Mouse (Mus musculus) G1E-ER4 (cell line): ENCODE data around the gene Gm6408. TPM values are rescaled to one million over a fixed set of nuclear protein-coding genes. Genes with fewer than 3 reads are reported as not detected.
"Not testable (repeated sequence)": the region's sequence is repeated elsewhere in the genome, so short reads cannot be mapped to it uniquely, and the experiment has no call there.

Experiments
- GATA1 ChIP-seq: IDR thresholded peaks from one replicate; pipeline ENCODE4 v1.8.0; 2012; ENCODE audit warnings: low read length, inconsistent platforms
- polyA plus RNA-seq: library from polyadenylated mRNA; stranded (reverse); fragments of >175 nt; gene quantifications from 2 replicates; pipeline ENCODE4 v1.2.3, GENCODE M21; 2012

The Gm6408 gene
- polyA plus RNA-seq, 1 experiment, result not detected

DNA sequence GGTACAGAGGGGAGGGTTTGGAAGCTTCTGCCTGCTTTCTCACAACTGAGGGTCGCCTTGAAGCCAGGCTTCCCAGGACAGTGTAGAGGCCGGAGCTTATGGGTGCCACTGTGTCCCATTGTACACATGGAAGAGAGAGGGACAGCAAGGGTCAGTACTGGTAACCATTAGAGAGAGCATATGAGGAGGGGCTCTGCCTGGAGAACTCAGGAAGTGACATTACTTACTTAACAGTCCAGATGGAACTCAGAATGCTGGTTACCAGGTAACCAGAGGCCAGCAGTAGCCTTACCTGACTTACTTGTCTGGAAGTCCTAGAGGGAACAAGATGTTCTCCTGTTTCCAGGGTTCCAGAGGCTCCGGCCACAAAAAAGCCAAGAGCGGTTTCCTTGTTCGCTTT lies 32.1 kb downstream of the Gm6408 start, which contains the start of gene Gm3402:
Gm3402 (plus strand) TSS at position 301 of the 400 bp plus-strand sequence.
- TF ChIP-seq GATA1, result not testable (repeated sequence)

- not testable (repeated sequence) for TF ChIP-seq GATA1
These were observed 43.7 kb downstream of the Gm6408 start, which contains the start of gene Gm3404 for GRCm38 (mm10) chr5:146525501-146525900. TSS of gene Gm3404 (plus strand) at chr5:146525801.

Other genes starting within 250 kb of the Gm6408 start
- not detected in 2 replicates for gene Wasf3, start 97.0 kb upstream of the Gm6408 start, polyA plus RNA-seq
- gene Gm6370, start 9.4 kb downstream of the Gm6408 start, polyA plus RNA-seq, result not detected in 2 replicates
- gene 4930449I24Rik, start 20.4 kb downstream of the Gm6408 start, polyA plus RNA-seq, result not detected in 2 replicates
- not detected in 2 replicates for gene Gm3402, start 32.2 kb downstream of the Gm6408 start, polyA plus RNA-seq
- not detected in 2 replicates for gene Gm3404, start 43.8 kb downstream of the Gm6408 start, polyA plus RNA-seq
- not detected in 2 replicates for gene Gm3409, start 55.7 kb downstream of the Gm6408 start, polyA plus RNA-seq
- not detected in 2 replicates for gene Gm3415, start 74.2 kb downstream of the Gm6408 start, polyA plus RNA-seq
- not detected in 2 replicates for gene Gpr12, start 103.3 kb downstream of the Gm6408 start, polyA plus RNA-seq